Mouse (Mus musculus) CH12.LX (cell line): ENCODE data around the gene Polk. TPM values are rescaled to one million over a fixed set of nuclear protein-coding genes. Genes with fewer than 3 reads are reported as not detected.

Experiments
- DNase-seq: peaks from one replicate; pipeline ENCODE4 v3.0.0-alpha.2; 2013; ENCODE audit errors: extremely low read depth
- H3K27ac ChIP-seq: 2 replicates; pipeline ENCODE4 v1.5.1; 2012; ENCODE audit warnings: low read depth, mild to moderate bottlenecking, control low read depth, moderate library complexity; ENCODE audit not compliant: insufficient read depth
- H3K27me3 ChIP-seq: replicated peaks from 2 replicates; pipeline ENCODE3; 2012; ENCODE audit warnings: inconsistent platforms
- H3K36me3 ChIP-seq, 2 experiments: replicated peaks in 1 of 2; 2 replicates each; pipeline versions ENCODE3 to v1.6.1; 2012; ENCODE audit warnings: inconsistent platforms in 1 of 2, low read length in 1 of 2, mild to moderate bottlenecking in 1 of 2, mixed read lengths in 1 of 2, moderate library complexity in 1 of 2; ENCODE audit not compliant: control insufficient read depth in 1 of 2, insufficient read depth in 1 of 2
- H3K4me1 ChIP-seq, 2 experiments: 2 replicates each; pipeline ENCODE4 v1.6.1; 2012; ENCODE audit warnings: inconsistent platforms in 1 of 2, moderate library complexity in 1 of 2; ENCODE audit not compliant: insufficient read depth in 2 of 2, control insufficient read depth in 1 of 2
- H3K4me2 ChIP-seq: 2 replicates; pipeline ENCODE4 v1.6.1; 2012; ENCODE audit warnings: low read depth, mild to moderate bottlenecking, control low read depth; ENCODE audit not compliant: poor library complexity, insufficient read depth, severe bottlenecking
- H3K4me3 ChIP-seq, 3 experiments: fragments of 150-350 bp in 1 of 3; sonication (generic) in 1 of 3; replicated peaks in 1 of 3; 2 replicates each; pipeline versions ENCODE3 to v1.5.1; 2011 to 2012; ENCODE audit warnings: low read depth in 2 of 3, low read length in 2 of 3, mild to moderate bottlenecking in 2 of 3, moderate library complexity in 2 of 3, control low read depth in 1 of 3, improper control_type of control experiment in 1 of 3, inconsistent platforms in 1 of 3, mixed read lengths in 1 of 3; ENCODE audit not compliant: poor library complexity in 1 of 3
- H3K79me2 ChIP-seq: replicated peaks from 2 replicates; pipeline ENCODE4 v1.6.1; 2012; ENCODE audit warnings: mild to moderate bottlenecking, moderate library complexity; ENCODE audit not compliant: control insufficient read depth, poor library complexity, insufficient read depth, severe bottlenecking; ENCODE audit errors: extremely low read depth
- H3K9ac ChIP-seq: 2 replicates; pipeline ENCODE4 v1.6.1; 2012; ENCODE audit warnings: low read depth, mild to moderate bottlenecking, control low read depth, moderate library complexity; ENCODE audit not compliant: insufficient read depth
- H3K9me3 ChIP-seq: replicated peaks from 2 replicates; pipeline ENCODE3; 2012; ENCODE audit warnings: low read length, inconsistent platforms, mixed read lengths
- E2F4 ChIP-seq: IDR thresholded peaks from 2 replicates; pipeline ENCODE4 v1.6.1; 2011; ENCODE audit warnings: low read depth, low read length, improper control_type of control experiment; ENCODE audit not compliant: insufficient replicate concordance
- ELF1 ChIP-seq: IDR thresholded peaks from 2 replicates; pipeline ENCODE4 v1.6.1; 2014; ENCODE audit warnings: low read depth, mild to moderate bottlenecking, inconsistent platforms, low read length, improper control_type of control experiment
- EP300 ChIP-seq: IDR thresholded peaks from 2 replicates; pipeline ENCODE4 v1.6.1; 2011; ENCODE audit warnings: low read length, improper control_type of control experiment
- ETS1 ChIP-seq: conservative IDR thresholded peaks from 2 replicates; pipeline ENCODE4 v1.6.1; 2012; ENCODE audit warnings: low read depth, mild to moderate bottlenecking, inconsistent platforms, low read length, improper control_type of control experiment, moderate library complexity
- HCFC1 ChIP-seq: IDR thresholded peaks from 2 replicates; pipeline ENCODE4 v1.6.1; 2012; ENCODE audit warnings: low read depth, mild to moderate bottlenecking, inconsistent platforms, low read length, improper control_type of control experiment
- JUN ChIP-seq: IDR thresholded peaks from 2 replicates; pipeline ENCODE4 v1.6.1; 2011; ENCODE audit warnings: low read depth, mild to moderate bottlenecking, low read length, improper control_type of control experiment, moderate library complexity; ENCODE audit not compliant: insufficient read depth
- JUND ChIP-seq: conservative IDR thresholded peaks from 2 replicates; pipeline ENCODE4 v1.6.1; 2011; ENCODE audit warnings: low read depth, low read length, improper control_type of control experiment
- KAT2A ChIP-seq: IDR thresholded peaks from 2 replicates; pipeline ENCODE4 v1.6.1; 2012; ENCODE audit warnings: low read length, improper control_type of control experiment, inconsistent platforms; ENCODE audit not compliant: insufficient replicate concordance
- MAFK ChIP-seq: IDR thresholded peaks from 2 replicates; pipeline ENCODE4 v1.6.1; 2011; ENCODE audit warnings: low read length, improper control_type of control experiment; ENCODE audit not compliant: insufficient replicate concordance
- MEF2A ChIP-seq: IDR thresholded peaks from 2 replicates; pipeline ENCODE4 v1.6.1; 2014; ENCODE audit warnings: low read depth, mild to moderate bottlenecking, inconsistent platforms, low read length, improper control_type of control experiment, borderline replicate concordance
- MXI1 ChIP-seq: IDR thresholded peaks from 2 replicates; pipeline ENCODE4 v1.6.1; 2011; ENCODE audit warnings: mild to moderate bottlenecking, low read depth, low read length, improper control_type of control experiment
- NRF1 ChIP-seq: IDR thresholded peaks from 2 replicates; pipeline ENCODE4 v1.6.1; 2014; ENCODE audit warnings: low read depth, mild to moderate bottlenecking, inconsistent platforms, low read length, improper control_type of control experiment, moderate library complexity
- PAX5 ChIP-seq: IDR thresholded peaks from 2 replicates; pipeline ENCODE4 v1.6.1; 2012; ENCODE audit warnings: low read length, inconsistent platforms, mixed read lengths
- POLR2A ChIP-seq: IDR thresholded peaks from 2 replicates; pipeline ENCODE4 v1.6.1; 2011; ENCODE audit warnings: low read depth, mild to moderate bottlenecking, improper control_type of control experiment, low read length
- POLR2AphosphoS2 ChIP-seq: IDR thresholded peaks from 2 replicates; pipeline ENCODE4 v1.6.1; 2011; ENCODE audit warnings: low read depth, low read length, improper control_type of control experiment
- RAD21 ChIP-seq: IDR thresholded peaks from 2 replicates; pipeline ENCODE4 v1.6.1; 2011; ENCODE audit warnings: low read depth, mild to moderate bottlenecking, low read length, improper control_type of control experiment, moderate library complexity
- RCOR1 ChIP-seq: conservative IDR thresholded peaks from 2 replicates; pipeline ENCODE4 v1.6.1; 2012; ENCODE audit warnings: low read depth, mild to moderate bottlenecking, inconsistent platforms, low read length, improper control_type of control experiment
- SIN3A ChIP-seq: IDR thresholded peaks from 2 replicates; pipeline ENCODE4 v1.6.1; 2012; ENCODE audit warnings: low read length, improper control_type of control experiment, inconsistent platforms
- USF2 ChIP-seq: conservative IDR thresholded peaks from 2 replicates; pipeline ENCODE4 v1.6.1; 2011; ENCODE audit warnings: low read depth, low read length, improper control_type of control experiment
- ZKSCAN1 ChIP-seq: IDR thresholded peaks from 2 replicates; pipeline ENCODE4 v1.6.1; 2012; ENCODE audit warnings: low read depth, inconsistent platforms, low read length, improper control_type of control experiment, borderline replicate concordance
- ZMIZ1 ChIP-seq: IDR thresholded peaks from 2 replicates; pipeline ENCODE4 v1.6.1; 2012; ENCODE audit warnings: low read depth, mild to moderate bottlenecking, inconsistent platforms, low read length, improper control_type of control experiment
- dilution Hi-C: fragments of 300-500 bp; cut with MboI; formaldehyde crosslinking; loops from 2 replicates; pipeline ENCODE4 v1.14.3; 2020; ENCODE audit warnings: low sequenced_read_pairs; ENCODE audit not compliant: extremely low pct_unique_long_range_greater_than_20kb, extremely low pct_ligation_motif_present
- in situ Hi-C: fragments of 300-500 bp; cut with MboI; formaldehyde crosslinking; loops from 3 replicates; pipeline ENCODE4 v1.14.3; 2019; ENCODE audit warnings: low sequenced_read_pairs, low pct_ligation_motif_present, low pct_unique_long_range_greater_than_20kb, mixed read lengths
- polyA plus RNA-seq: library from polyadenylated mRNA; unstranded; fragments of >175 nt; gene quantifications from 2 replicates; pipeline ENCODE4 v1.2.1, GENCODE M21; 2012; ENCODE audit warnings: low read depth; ENCODE audit not compliant: insufficient read length
- total RNA-seq, 2 experiments: library from RNA; depleted of rRNA; stranded (reverse); fragments of 300-350 nt in 1 of 2; fragments of >200 nt in 1 of 2; gene quantifications; 2 replicates each; pipeline ENCODE4 v1.2.3; 2012 to 2014

Gene Polk
- total and polyA plus RNA-seq, 3 experiments: 10.4 to 12.9 (median 10.5) TPM

- Histone ChIP-seq H3K27ac (no peak overlapping the region), H3K4me1 (peaks cover 5 to 22% of the 10 kb centered on the region in 2 experiments), H3K4me2 (no peak overlapping the region), H3K79me2 (no peaks in the 10 kb centered on the region), H3K36me3 (peaks cover 18 to 55% of the 10 kb centered on the region in 2 experiments), H3K4me3 (no peak overlapping the region), H3K27me3 (no peaks in the 10 kb centered on the region), H3K9me3 (no peaks in the 10 kb centered on the region), H3K9ac (no peak overlapping the region)
- in situ Hi-C loops: no loop called here
- dilution Hi-C loops: no loop called here
- no peak for TF ChIP-seq HCFC1
- TF ChIP-seq JUN: no peak
- TF ChIP-seq MAFK: no peak
- no peak for TF ChIP-seq RCOR1
- TF ChIP-seq JUND: no peak
- no peak for TF ChIP-seq POLR2AphosphoS2
- TF ChIP-seq ETS1: no peak
- no peak for TF ChIP-seq SIN3A
- TF ChIP-seq KAT2A: no peak
- no peak for TF ChIP-seq PAX5
- no peak for TF ChIP-seq ZMIZ1
- no peak for TF ChIP-seq RAD21
- no peak for TF ChIP-seq MEF2A
- TF ChIP-seq USF2: no peak
- no peak for DNase-seq
Measured at GRCm38 (mm10) chr13:96506313-96506712, 36.1 kb downstream of the Polk start.

GRCm38 (mm10) chr13:96505661-96506060, 36.7 kb downstream of the Polk start:
- Histone ChIP-seq H3K4me1 (peaks cover 5 to 16% of the 10 kb centered on the region in 2 experiments), H3K9me3 (no peaks in the 10 kb centered on the region), H3K4me2 (no peak overlapping the region), H3K36me3 (peaks cover 21 to 59% of the 10 kb centered on the region in 2 experiments), H3K27me3 (no peaks in the 10 kb centered on the region), H3K27ac (no peak overlapping the region), H3K4me3 (no peak overlapping the region), H3K79me2 (no peaks in the 10 kb centered on the region), H3K9ac (no peak overlapping the region)
- no peak for TF ChIP-seq E2F4
- no peak for TF ChIP-seq POLR2AphosphoS2
- TF ChIP-seq ZKSCAN1: no peak
- no peak for TF ChIP-seq POLR2A
- no peak for TF ChIP-seq USF2
- no peak for TF ChIP-seq RCOR1
- TF ChIP-seq EP300: no peak
- no peak for TF ChIP-seq NRF1
- no peak for TF ChIP-seq ELF1
- no peak for TF ChIP-seq MXI1
- in situ Hi-C loops: no loop called here
- DNase-seq: no peak
- dilution Hi-C loops: no loop called here
